Mouse (Mus musculus) gastrocnemius, adult 18-20 months (tissue): Measurements from ENCODE around the gene Fgf18. TPM values are rescaled to one million over a fixed set of nuclear protein-coding genes. Genes with fewer than 3 reads are reported as not detected.

Experiments
- DNase-seq: peaks from one replicate; pipeline ENCODE4 v3.0.0; 2021; ENCODE audit warnings: low spot score
- total RNA-seq, 2 experiments: library from RNA; stranded (reverse); gene quantifications; 2 replicates each; pipeline ENCODE4 v1.2.3; 2021

Fgf18 gene
- total RNA-seq, 2 experiments from 2014 or later: 1.0 to 1.1 TPM

GRCm38 (mm10) chr11:33151128-33151779 is 4.1 kb upstream of the Fgf18 start:
- no peak for DNase-seq

DNA sequence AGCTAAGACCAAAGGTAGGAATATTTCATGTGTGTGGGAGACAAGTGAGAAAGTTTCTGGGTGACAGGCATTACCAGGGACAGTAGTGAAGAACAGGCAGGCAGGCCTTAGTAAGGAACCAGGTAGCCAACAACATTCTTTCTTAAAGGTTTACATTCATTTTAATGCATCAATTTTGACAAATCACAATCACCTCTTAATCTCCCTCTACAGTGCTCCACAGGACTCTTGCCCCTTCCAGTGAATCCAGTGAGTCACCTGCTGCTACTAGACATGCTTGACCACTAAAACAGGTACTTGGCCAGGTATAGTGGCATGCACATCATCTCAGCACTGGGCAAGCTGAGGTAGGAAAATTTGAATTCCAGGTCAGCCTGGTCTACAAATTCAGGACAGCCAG is 3.2 kb upstream of the Fgf18 start:
- no peak for DNase-seq

GRCm38 (mm10) chr11:33149453-33149852 is 2.3 kb upstream of the Fgf18 start:
- DNase-seq: no peak

- no peak for DNase-seq
Measured at GRCm38 (mm10) chr11:33149088-33149436, 1.9 kb upstream of the Fgf18 start.

DNA sequence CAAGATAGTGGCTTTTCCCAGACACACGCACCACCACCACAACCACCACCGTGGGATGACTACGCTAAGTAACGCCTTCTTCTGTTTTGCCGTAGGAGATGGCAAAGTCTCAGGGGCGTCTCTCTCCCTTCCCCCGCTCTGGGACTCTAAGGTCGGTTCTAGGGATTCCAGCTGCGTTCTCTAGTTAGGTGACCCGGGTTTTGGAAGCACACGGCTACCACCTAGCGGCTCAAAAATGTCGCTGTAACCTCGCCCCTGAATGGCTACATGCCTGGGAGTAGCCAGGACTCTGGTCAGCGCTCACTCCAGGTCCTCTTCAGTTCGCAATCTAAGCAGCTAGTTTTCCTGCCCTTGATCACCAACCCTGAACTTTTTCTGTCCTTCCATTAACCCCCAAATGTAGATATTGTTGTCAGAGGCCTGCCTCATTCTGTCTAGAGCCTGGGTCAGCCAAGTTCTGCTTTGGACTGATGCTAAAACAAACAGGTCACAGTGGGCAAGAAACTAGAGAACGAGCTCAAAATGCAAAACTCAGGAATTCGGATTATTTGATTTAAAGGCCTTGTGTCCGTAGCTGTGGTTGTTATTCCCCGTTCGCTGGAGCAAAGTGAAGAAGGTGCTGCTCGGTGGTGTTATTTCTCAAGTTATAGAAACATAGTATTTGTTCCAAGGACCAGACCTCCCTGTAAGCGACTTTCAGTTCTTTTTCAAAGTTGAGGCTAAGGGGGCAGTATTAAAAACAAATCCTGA is 1.3 kb upstream of the Fgf18 start:
- peak; percentile 82 for DNase-seq

- peak; percentile 52 for DNase-seq
Measured at GRCm38 (mm10) chr11:33147572-33148337, 555 bp upstream of the Fgf18 start.

- peak; percentile 22 for DNase-seq
Measured at GRCm38 (mm10) chr11:33146651-33147131, 509 bp downstream of the Fgf18 start.

- DNase-seq: peak; percentile 87
Measured at GRCm38 (mm10) chr11:33146143-33146497, 1.1 kb downstream of the Fgf18 start.

DNA sequence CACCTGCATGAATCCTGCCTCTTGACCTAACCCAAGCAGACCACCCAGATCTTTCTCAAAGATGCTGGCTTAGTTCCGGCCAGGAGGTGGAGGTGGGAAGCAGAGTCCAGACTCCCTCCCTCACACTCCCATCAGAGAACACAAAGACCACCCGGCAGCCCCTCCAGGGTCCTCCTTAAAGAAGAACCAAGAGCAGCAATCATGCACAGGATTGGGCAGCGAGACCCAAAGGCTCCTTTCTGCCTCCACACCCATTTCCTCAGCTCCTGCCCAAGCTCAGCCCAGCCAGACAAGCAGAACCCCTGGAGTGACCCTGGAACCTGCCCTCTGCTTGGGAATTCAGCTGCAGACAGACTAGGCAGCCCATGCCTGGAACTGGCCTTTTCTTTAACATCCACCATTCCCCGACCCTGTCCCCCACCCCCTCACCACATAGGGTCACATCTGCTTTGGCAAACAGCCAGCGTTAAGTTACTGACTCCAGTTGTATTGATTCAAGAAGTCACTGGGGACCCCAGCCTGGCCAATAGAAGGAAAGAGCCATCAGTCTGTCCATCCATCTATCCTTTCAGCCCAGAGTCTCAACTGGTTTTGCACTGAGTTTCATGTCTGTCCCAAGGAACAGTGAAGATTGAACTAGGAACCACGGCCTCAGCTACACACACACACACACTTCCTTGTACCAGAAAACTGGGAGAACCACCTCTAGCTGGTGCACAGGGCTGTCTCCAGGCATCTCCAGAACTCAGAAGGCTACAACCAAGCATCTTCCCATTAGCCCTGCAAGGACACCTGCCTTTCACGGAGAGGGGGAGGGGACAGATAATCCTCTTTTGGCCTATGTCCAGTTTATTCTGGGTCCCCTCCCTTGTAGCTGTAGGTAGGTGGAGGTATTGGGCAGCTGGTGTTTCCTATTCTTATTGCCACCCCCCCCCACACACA is 1.7 kb downstream of the Fgf18 start:
- no peak for DNase-seq

- no peak for DNase-seq
Measured at GRCm38 (mm10) chr11:33143906-33144305, 3.3 kb downstream of the Fgf18 start.

GRCm38 (mm10) chr11:33142801-33143200 is 4.4 kb downstream of the Fgf18 start:
- no peak for DNase-seq

DNA sequence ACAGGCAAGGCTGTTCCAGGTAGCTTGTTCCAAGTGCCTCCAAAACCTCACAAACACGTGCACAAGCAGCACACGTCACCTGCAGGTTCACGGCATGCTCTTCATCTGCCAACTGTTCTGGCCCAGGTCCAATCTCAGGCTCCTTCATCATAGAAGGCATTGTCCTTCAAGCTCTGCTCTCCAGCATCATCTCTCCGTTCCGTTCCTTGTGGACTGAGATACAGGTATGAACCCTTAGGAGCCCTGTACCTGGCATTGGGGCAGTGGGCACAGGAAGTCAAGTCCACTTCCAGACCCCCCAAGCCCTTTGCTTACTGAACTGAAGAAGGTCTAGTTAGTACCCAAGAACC is 7.1 kb downstream of the Fgf18 start:
- DNase-seq: no peak

GRCm38 (mm10) chr11:33139458-33140110 is 7.6 kb downstream of the Fgf18 start:
- no peak for DNase-seq

DNA sequence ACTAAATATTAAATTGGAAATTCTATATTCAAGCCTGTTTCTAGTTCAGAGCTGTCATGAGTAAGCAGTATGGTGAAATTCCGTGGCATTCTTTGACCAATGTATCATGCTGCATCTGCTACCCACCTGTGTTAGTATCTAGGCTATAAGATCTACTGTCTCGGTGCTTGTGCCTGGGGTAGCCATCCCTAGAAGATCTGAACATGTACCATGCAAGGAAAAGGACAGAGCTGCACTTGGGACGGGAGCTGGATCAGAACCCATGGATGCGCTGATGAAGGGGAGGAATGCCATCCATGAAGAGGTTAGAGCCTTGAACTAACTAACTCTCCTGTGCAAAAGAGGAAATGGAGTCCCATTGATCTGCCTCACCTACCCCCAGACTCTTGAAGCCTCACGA is 8.5 kb downstream of the Fgf18 start:
- no peak for DNase-seq

DNA sequence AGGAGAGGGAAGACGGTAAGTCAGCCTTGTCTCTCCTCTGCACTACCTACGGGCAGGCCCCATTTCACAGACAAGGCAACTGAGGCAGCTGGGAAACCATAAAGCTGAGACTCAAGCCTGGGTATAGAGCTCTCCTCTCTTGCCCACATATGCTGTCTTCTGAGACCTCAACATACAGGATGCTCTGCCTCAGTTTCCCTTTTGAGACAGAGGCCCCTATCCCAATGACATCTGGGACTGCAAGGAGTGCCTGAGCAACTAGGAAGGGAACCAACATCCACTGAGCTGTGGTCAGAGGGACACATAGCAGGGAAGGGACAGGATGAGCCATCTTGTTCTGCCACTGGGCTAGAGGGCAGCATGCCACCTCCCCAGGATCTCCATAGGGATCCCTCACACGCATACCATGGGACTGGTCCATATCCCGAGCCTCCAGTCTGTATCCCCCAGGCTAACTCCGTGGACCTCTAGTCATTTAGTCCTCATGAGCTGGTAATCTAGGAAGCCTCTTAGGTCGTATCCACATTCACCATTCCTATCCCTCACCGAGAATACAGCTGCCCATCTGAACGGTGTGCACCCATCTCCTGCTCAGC is 12.7 kb downstream of the Fgf18 start:
- no peak for DNase-seq

DNA sequence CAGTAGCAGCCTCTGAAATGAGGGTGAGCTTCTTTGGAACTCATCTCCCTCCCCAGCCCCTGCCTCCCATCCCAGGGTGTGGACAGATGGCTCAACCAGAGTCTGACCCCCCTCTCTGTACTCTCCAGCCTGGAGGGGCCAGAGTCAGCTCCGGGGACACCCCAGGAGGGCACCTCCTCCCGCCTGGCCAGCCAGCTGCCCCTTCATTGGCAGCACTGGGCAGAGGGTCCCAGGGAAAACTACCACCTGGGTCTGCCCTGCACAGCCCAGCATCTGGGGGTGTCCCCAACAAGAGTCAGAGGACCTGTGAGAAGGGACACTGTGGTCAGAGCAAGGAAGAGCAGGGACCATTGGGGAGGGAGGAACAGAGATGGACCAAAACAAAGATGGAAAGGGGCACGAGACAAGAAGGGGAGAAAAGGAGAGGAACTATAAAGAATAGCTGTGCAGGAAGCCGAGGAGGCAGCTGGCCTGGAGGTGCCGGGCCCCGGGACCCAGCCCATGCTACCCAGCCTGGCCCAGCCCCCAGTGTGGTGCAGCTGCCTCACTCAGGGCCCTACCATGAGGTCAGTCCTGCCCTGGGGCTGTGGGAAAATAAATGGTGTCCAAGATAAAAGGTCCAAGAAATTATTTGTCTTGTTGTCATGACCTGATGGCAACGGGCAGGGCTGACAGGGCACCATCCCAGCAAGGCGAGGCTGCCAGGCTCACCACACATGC is 14.4 kb downstream of the Fgf18 start:
- no peak for DNase-seq

GRCm38 (mm10) chr11:33127058-33127457 is 20.1 kb downstream of the Fgf18 start:
- DNase-seq: peak; percentile 66

GRCm38 (mm10) chr11:33122575-33123268 is 24.5 kb downstream of the Fgf18 start:
- peak; percentile 41 for DNase-seq

DNA sequence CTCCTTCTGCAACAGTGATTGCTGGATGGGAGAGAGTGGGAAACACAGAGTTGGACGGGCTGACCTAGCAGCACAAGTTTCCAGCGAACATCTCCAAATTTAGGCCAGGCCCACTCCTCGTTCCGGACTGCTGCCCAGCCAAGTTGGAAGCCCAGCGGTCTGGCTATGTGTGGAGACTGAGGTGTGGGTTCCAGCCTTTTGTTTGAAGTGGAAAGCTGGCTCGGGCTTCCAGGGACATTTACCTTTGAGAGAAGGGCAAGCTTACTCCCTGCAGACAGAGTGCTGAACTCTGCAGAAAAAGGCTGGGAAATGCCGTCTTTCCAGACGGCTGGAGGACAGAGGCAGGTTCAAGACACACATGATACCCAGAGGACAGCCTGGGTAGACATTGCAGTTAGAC is 27.6 kb downstream of the Fgf18 start:
- DNase-seq: peak; percentile 20
